Mouse (Mus musculus) CH12.LX (cell line): ENCODE measurements around the gene Grhl1. TPM values are rescaled to one million over a fixed set of nuclear protein-coding genes. Genes with fewer than 3 reads are reported as not detected.

Experiments
- DNase-seq: peaks from one replicate; pipeline ENCODE4 v3.0.0-alpha.2; 2013; ENCODE audit errors: extremely low read depth
- H3K27ac ChIP-seq: 2 replicates; pipeline ENCODE4 v1.5.1; 2012; ENCODE audit warnings: low read depth, mild to moderate bottlenecking, control low read depth, moderate library complexity; ENCODE audit not compliant: insufficient read depth
- H3K27me3 ChIP-seq: replicated peaks from 2 replicates; pipeline ENCODE3; 2012; ENCODE audit warnings: inconsistent platforms
- H3K36me3 ChIP-seq, 2 experiments: replicated peaks in 1 of 2; 2 replicates each; pipeline versions ENCODE3 to v1.6.1; 2012; ENCODE audit warnings: inconsistent platforms in 1 of 2, low read length in 1 of 2, mild to moderate bottlenecking in 1 of 2, mixed read lengths in 1 of 2, moderate library complexity in 1 of 2; ENCODE audit not compliant: control insufficient read depth in 1 of 2, insufficient read depth in 1 of 2
- H3K4me1 ChIP-seq, 2 experiments: 2 replicates each; pipeline ENCODE4 v1.6.1; 2012; ENCODE audit warnings: inconsistent platforms in 1 of 2, moderate library complexity in 1 of 2; ENCODE audit not compliant: insufficient read depth in 2 of 2, control insufficient read depth in 1 of 2
- H3K4me2 ChIP-seq: 2 replicates; pipeline ENCODE4 v1.6.1; 2012; ENCODE audit warnings: low read depth, mild to moderate bottlenecking, control low read depth; ENCODE audit not compliant: poor library complexity, insufficient read depth, severe bottlenecking
- H3K4me3 ChIP-seq, 3 experiments: fragments of 150-350 bp in 1 of 3; sonication (generic) in 1 of 3; replicated peaks in 1 of 3; 2 replicates each; pipeline versions ENCODE3 to v1.5.1; 2011 to 2012; ENCODE audit warnings: low read depth in 2 of 3, low read length in 2 of 3, mild to moderate bottlenecking in 2 of 3, moderate library complexity in 2 of 3, control low read depth in 1 of 3, improper control_type of control experiment in 1 of 3, inconsistent platforms in 1 of 3, mixed read lengths in 1 of 3; ENCODE audit not compliant: poor library complexity in 1 of 3
- H3K79me2 ChIP-seq: replicated peaks from 2 replicates; pipeline ENCODE4 v1.6.1; 2012; ENCODE audit warnings: mild to moderate bottlenecking, moderate library complexity; ENCODE audit not compliant: control insufficient read depth, poor library complexity, insufficient read depth, severe bottlenecking; ENCODE audit errors: extremely low read depth
- H3K9ac ChIP-seq: 2 replicates; pipeline ENCODE4 v1.6.1; 2012; ENCODE audit warnings: low read depth, mild to moderate bottlenecking, control low read depth, moderate library complexity; ENCODE audit not compliant: insufficient read depth
- H3K9me3 ChIP-seq: replicated peaks from 2 replicates; pipeline ENCODE3; 2012; ENCODE audit warnings: low read length, inconsistent platforms, mixed read lengths
- BHLHE40 ChIP-seq: IDR thresholded peaks from 2 replicates; pipeline ENCODE4 v1.6.1; 2011; ENCODE audit warnings: mild to moderate bottlenecking, low read depth, low read length, improper control_type of control experiment
- CHD1 ChIP-seq: IDR thresholded peaks from 2 replicates; pipeline ENCODE4 v1.6.1; 2012; ENCODE audit warnings: low read depth, low read length, improper control_type of control experiment, inconsistent platforms
- CTCF ChIP-seq, 2 experiments: IDR thresholded peaks in 1 of 2; conservative IDR thresholded peaks in 1 of 2; 2 replicates each; pipeline ENCODE4 v1.5.1; 2011 to 2012; ENCODE audit warnings: low read depth in 2 of 2, low read length in 2 of 2, improper control_type of control experiment in 1 of 2, inconsistent platforms in 1 of 2, mild to moderate bottlenecking in 1 of 2, moderate library complexity in 1 of 2
- E2F4 ChIP-seq: IDR thresholded peaks from 2 replicates; pipeline ENCODE4 v1.6.1; 2011; ENCODE audit warnings: low read depth, low read length, improper control_type of control experiment; ENCODE audit not compliant: insufficient replicate concordance
- ELF1 ChIP-seq: IDR thresholded peaks from 2 replicates; pipeline ENCODE4 v1.6.1; 2014; ENCODE audit warnings: low read depth, mild to moderate bottlenecking, inconsistent platforms, low read length, improper control_type of control experiment
- IRF4 ChIP-seq: IDR thresholded peaks from 2 replicates; pipeline ENCODE4 v1.6.1; 2014; ENCODE audit warnings: low read depth, mild to moderate bottlenecking, inconsistent platforms, low read length, improper control_type of control experiment
- JUN ChIP-seq: IDR thresholded peaks from 2 replicates; pipeline ENCODE4 v1.6.1; 2011; ENCODE audit warnings: low read depth, mild to moderate bottlenecking, low read length, improper control_type of control experiment, moderate library complexity; ENCODE audit not compliant: insufficient read depth
- KAT2A ChIP-seq: IDR thresholded peaks from 2 replicates; pipeline ENCODE4 v1.6.1; 2012; ENCODE audit warnings: low read length, improper control_type of control experiment, inconsistent platforms; ENCODE audit not compliant: insufficient replicate concordance
- MAFK ChIP-seq: IDR thresholded peaks from 2 replicates; pipeline ENCODE4 v1.6.1; 2011; ENCODE audit warnings: low read length, improper control_type of control experiment; ENCODE audit not compliant: insufficient replicate concordance
- MAX ChIP-seq: IDR thresholded peaks from 2 replicates; pipeline ENCODE4 v1.6.1; 2011; ENCODE audit warnings: low read length, improper control_type of control experiment
- MXI1 ChIP-seq: IDR thresholded peaks from 2 replicates; pipeline ENCODE4 v1.6.1; 2011; ENCODE audit warnings: mild to moderate bottlenecking, low read depth, low read length, improper control_type of control experiment
- PAX5 ChIP-seq: IDR thresholded peaks from 2 replicates; pipeline ENCODE4 v1.6.1; 2012; ENCODE audit warnings: low read length, inconsistent platforms, mixed read lengths
- RCOR1 ChIP-seq: conservative IDR thresholded peaks from 2 replicates; pipeline ENCODE4 v1.6.1; 2012; ENCODE audit warnings: low read depth, mild to moderate bottlenecking, inconsistent platforms, low read length, improper control_type of control experiment
- SIN3A ChIP-seq: IDR thresholded peaks from 2 replicates; pipeline ENCODE4 v1.6.1; 2012; ENCODE audit warnings: low read length, improper control_type of control experiment, inconsistent platforms
- TBP ChIP-seq: conservative IDR thresholded peaks from 2 replicates; pipeline ENCODE4 v1.6.1; 2011; ENCODE audit warnings: low read depth, low read length, improper control_type of control experiment
- TCF12 ChIP-seq: IDR thresholded peaks from 2 replicates; pipeline ENCODE4 v1.6.1; 2014; ENCODE audit warnings: low read depth, mild to moderate bottlenecking, inconsistent platforms, low read length, improper control_type of control experiment
- USF2 ChIP-seq: conservative IDR thresholded peaks from 2 replicates; pipeline ENCODE4 v1.6.1; 2011; ENCODE audit warnings: low read depth, low read length, improper control_type of control experiment
- ZC3H11A ChIP-seq: IDR thresholded peaks from 2 replicates; pipeline ENCODE4 v1.6.1; 2012; ENCODE audit warnings: low read depth, mild to moderate bottlenecking, inconsistent platforms, low read length, improper control_type of control experiment
- ZKSCAN1 ChIP-seq: IDR thresholded peaks from 2 replicates; pipeline ENCODE4 v1.6.1; 2012; ENCODE audit warnings: low read depth, inconsistent platforms, low read length, improper control_type of control experiment, borderline replicate concordance
- ZMIZ1 ChIP-seq: IDR thresholded peaks from 2 replicates; pipeline ENCODE4 v1.6.1; 2012; ENCODE audit warnings: low read depth, mild to moderate bottlenecking, inconsistent platforms, low read length, improper control_type of control experiment
- ZNF384 ChIP-seq: IDR thresholded peaks from 2 replicates; pipeline ENCODE4 v1.6.1; 2012; ENCODE audit warnings: low read depth, low read length, improper control_type of control experiment, inconsistent platforms
- dilution Hi-C: fragments of 300-500 bp; cut with MboI; formaldehyde crosslinking; loops from 2 replicates; pipeline ENCODE4 v1.14.3; 2020; ENCODE audit warnings: low sequenced_read_pairs; ENCODE audit not compliant: extremely low pct_unique_long_range_greater_than_20kb, extremely low pct_ligation_motif_present
- in situ Hi-C: fragments of 300-500 bp; cut with MboI; formaldehyde crosslinking; loops from 3 replicates; pipeline ENCODE4 v1.14.3; 2019; ENCODE audit warnings: low sequenced_read_pairs, low pct_ligation_motif_present, low pct_unique_long_range_greater_than_20kb, mixed read lengths
- polyA plus RNA-seq: library from polyadenylated mRNA; unstranded; fragments of >175 nt; gene quantifications from 2 replicates; pipeline ENCODE4 v1.2.1, GENCODE M21; 2012; ENCODE audit warnings: low read depth; ENCODE audit not compliant: insufficient read length
- total RNA-seq, 2 experiments: library from RNA; depleted of rRNA; stranded (reverse); fragments of 300-350 nt in 1 of 2; fragments of >200 nt in 1 of 2; gene quantifications; 2 replicates each; pipeline ENCODE4 v1.2.3; 2012 to 2014

Gene Grhl1
- total and polyA plus RNA-seq, 3 experiments: 0.54 to 1.3 (median 0.66) TPM

DNA sequence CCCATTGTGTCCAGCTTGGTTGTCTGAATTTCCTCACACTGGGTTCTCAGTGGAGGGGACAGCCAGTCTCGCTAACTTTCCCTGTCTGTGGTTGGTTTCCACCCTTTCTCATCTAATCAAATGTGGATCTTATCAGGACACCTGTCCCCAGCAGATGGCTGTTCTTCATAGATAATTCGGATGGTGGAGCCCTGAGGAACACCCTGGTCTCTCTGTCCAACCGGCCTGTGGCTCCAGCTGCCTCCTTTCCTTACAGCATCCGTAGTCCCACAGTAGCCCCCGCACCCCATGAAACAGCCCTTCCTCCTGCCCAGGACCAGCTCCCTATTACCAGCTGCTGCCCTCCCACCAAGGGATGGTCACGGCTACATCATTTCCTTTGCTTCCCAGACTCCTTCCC, 73.8 kb downstream of the Grhl1 start:
- Histone ChIP-seq H3K27me3 (no peaks in the 10 kb centered on the region), H3K9ac (no peak overlapping the region)
- TF ChIP-seq USF2 (no peak), ZKSCAN1 (no peak), MAFK (no peak), E2F4 (no peak), ZNF384 (no peak), PAX5 (no peak), ZC3H11A (no peak), BHLHE40 (no peak), CHD1 (no peak), RCOR1 (no peak), MXI1 (no peak), IRF4 (no peak), SIN3A (no peak), TCF12 (no peak), KAT2A (no peak), TBP (no peak)
- TF ChIP-seq, all 38 proteins: peak for 0
- Histone ChIP-seq H3K4me1 (peaks cover 15 to 41% of the 10 kb centered on the region in 2 experiments), H3K79me2 (no peaks in the 10 kb centered on the region), H3K4me3 (no peak overlapping the region), H3K27ac (no peak overlapping the region), H3K4me2 (no peak overlapping the region), H3K36me3 (no peaks in the 10 kb centered on the region), H3K9me3 (no peaks in the 10 kb centered on the region)
- in situ Hi-C loops (no loop called here), dilution Hi-C loops (no loop called here)
- no peak for DNase-seq

DNA sequence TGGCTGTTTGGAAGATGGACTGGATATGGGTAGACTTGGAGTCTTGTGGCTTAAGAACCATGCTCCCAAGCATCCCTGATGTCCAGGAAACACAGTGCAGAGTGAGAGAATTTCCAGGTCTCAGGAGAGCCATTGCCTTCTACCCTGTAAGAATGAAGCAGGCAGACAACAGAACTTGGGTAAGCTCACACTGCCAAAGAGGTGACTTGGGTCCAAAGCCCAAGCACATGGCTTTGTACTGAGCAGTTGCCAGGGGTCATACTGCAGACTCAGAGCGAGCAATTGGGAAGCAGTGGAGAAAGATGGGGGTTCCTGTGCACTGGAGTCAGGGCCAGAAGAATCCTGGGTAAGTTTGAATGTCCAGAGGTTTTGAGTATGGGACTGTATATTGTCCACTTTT, 76.0 kb downstream of the Grhl1 start:
- H3K4me1 ChIP-seq: peaks cover 19 to 41% of the 10 kb centered on the region in 2 experiments
- DNase-seq: no peak
- TF ChIP-seq JUN (no peak), MAX (no peak), SIN3A (no peak), BHLHE40 (no peak), ELF1 (no peak), CTCF (conservative IDR thresholded peaks at IDR 0.05 in 1 of 2, IDR thresholded peaks at IDR 0.05 in 1 of 2; ENCODE audit: low read depth in 2 of 2, low read length in 2 of 2) (no peak), ZMIZ1 (no peak)
- no peak overlapping the region for H3K27ac ChIP-seq
- dilution Hi-C loops (no loop called here), in situ Hi-C loops (no loop called here)
- no peaks in the 10 kb centered on the region for H3K27me3 ChIP-seq
- no peak overlapping the region for H3K4me3 ChIP-seq
- H3K36me3 ChIP-seq: no peaks in the 10 kb centered on the region
- H3K9ac ChIP-seq: no peak overlapping the region
- H3K79me2 ChIP-seq: peaks cover 9% of the 10 kb centered on the region
- no peak overlapping the region for H3K4me2 ChIP-seq
- no peaks in the 10 kb centered on the region for H3K9me3 ChIP-seq
